Mouse (Mus musculus) natural killer cell, adult 2 months (primary cell): ENCODE measurements around the gene Casp7.
"Not testable (repeated sequence)": the region's sequence is repeated elsewhere in the genome, so short reads cannot be mapped to it uniquely, and the experiment has no call there.

Experiments
- DNase-seq, 2 experiments: peaks; one replicate each; pipeline ENCODE4 v3.0.0; 2022; ENCODE audit warnings: low spot score in 2 of 2

The Casp7 gene

GRCm38 (mm10) chr19:56396669-56397621, at the start of gene Casp7:
Gene Casp7 (plus strand): TSS chr19:56397129.
- peak; percentile 53 to 61 for DNase-seq

GRCm38 (mm10) chr19:56349295-56349694, 47.6 kb upstream of the Casp7 start:
- peak in 1 of 2 experiments; percentile 14 for DNase-seq

GRCm38 (mm10) chr19:56353689-56354088, 43.2 kb upstream of the Casp7 start:
- no peak for DNase-seq

- no peak for DNase-seq
Measured at GRCm38 (mm10) chr19:56355201-56355600, 41.7 kb upstream of the Casp7 start.

- DNase-seq = peak; percentile 26 to 37
Measured at GRCm38 (mm10) chr19:56356480-56357373, 40.2 kb upstream of the Casp7 start.

- not testable (repeated sequence) for DNase-seq
Measured at GRCm38 (mm10) chr19:56357374-56357708, 39.6 kb upstream of the Casp7 start.

- DNase-seq = no peak
Measured at GRCm38 (mm10) chr19:56358890-56359289, 38.0 kb upstream of the Casp7 start.

GRCm38 (mm10) chr19:56363721-56364460, 33.0 kb upstream of the Casp7 start:
- no peak for DNase-seq

- no peak for DNase-seq
Measured at GRCm38 (mm10) chr19:56364563-56364962, 32.4 kb upstream of the Casp7 start.

- no peak for DNase-seq
Measured at GRCm38 (mm10) chr19:56366168-56366567, 30.8 kb upstream of the Casp7 start.

- DNase-seq = no peak
Measured at GRCm38 (mm10) chr19:56366625-56367024, 30.3 kb upstream of the Casp7 start.

- DNase-seq = no peak
Measured at GRCm38 (mm10) chr19:56367778-56368177, 29.2 kb upstream of the Casp7 start.

- no peak for DNase-seq
Measured at GRCm38 (mm10) chr19:56368912-56369311, 28.0 kb upstream of the Casp7 start.

- DNase-seq = no peak
Measured at GRCm38 (mm10) chr19:56370389-56371150, 26.4 kb upstream of the Casp7 start.

GRCm38 (mm10) chr19:56372226-56372625, 24.7 kb upstream of the Casp7 start:
- no peak for DNase-seq

GRCm38 (mm10) chr19:56373246-56373645, 23.7 kb upstream of the Casp7 start:
- no peak for DNase-seq

- no peak for DNase-seq
Measured at GRCm38 (mm10) chr19:56374011-56374410, 22.9 kb upstream of the Casp7 start.

- no peak for DNase-seq
Measured at GRCm38 (mm10) chr19:56378007-56378406, 18.9 kb upstream of the Casp7 start.

GRCm38 (mm10) chr19:56378554-56379172, 18.3 kb upstream of the Casp7 start:
- DNase-seq = no peak

- DNase-seq = peak; percentile 28 to 32
Measured at GRCm38 (mm10) chr19:56380341-56380740, 16.6 kb upstream of the Casp7 start.

GRCm38 (mm10) chr19:56381407-56381806, 15.5 kb upstream of the Casp7 start:
- DNase-seq = no peak
